Mouse (Mus musculus): ENCODE measurements around the gene Trpm1. TPM values are rescaled to one million over a fixed set of nuclear protein-coding genes. Genes with fewer than 3 reads are reported as not detected.

Trpm1 gene
- polyA plus RNA-seq, 1 experiment from 2014 or later: 16.0 TPM

DNA sequence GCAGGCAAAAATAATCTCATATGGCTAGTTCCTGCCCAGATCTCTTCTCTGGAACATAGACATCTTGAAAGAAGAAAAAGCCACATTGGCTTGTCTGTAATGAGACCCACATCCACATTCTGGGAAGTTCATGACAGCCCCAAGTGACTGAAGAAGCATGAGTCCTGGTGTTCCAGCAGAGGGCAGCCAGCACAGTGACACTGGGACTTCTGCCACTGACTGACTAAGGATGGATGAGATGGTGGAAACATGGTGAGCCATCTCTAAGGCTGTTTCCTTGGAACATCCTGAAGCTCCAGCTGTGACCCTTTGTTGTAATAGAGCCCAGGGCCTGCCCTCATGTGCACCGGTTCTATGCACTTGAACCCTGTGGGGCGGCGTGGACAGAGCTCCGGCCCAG is 25.7 kb downstream of the Trpm1 start:
- Histone ChIP-seq H3K27me3 (replicated peaks; ENCODE audit: low read depth, poor library complexity, severe bottlenecking) (peaks cover 7% of the 10 kb centered on the region), H3K4me3 (no peak overlapping the region), H3K4me1 (no peaks in the 10 kb centered on the region; the same call in 1 of the 2 replicates), H3K36me3 (replicated peaks) (no peaks in the 10 kb centered on the region), H3K27ac (replicated peaks) (no peak overlapping the region), H3K9me3 (no peaks in the 10 kb centered on the region)
- no peak for DNase-seq (ENCODE audit: low spot score)
- WGBS: 87% methylated on average over 4 of the region's 4 CpGs

DNA sequence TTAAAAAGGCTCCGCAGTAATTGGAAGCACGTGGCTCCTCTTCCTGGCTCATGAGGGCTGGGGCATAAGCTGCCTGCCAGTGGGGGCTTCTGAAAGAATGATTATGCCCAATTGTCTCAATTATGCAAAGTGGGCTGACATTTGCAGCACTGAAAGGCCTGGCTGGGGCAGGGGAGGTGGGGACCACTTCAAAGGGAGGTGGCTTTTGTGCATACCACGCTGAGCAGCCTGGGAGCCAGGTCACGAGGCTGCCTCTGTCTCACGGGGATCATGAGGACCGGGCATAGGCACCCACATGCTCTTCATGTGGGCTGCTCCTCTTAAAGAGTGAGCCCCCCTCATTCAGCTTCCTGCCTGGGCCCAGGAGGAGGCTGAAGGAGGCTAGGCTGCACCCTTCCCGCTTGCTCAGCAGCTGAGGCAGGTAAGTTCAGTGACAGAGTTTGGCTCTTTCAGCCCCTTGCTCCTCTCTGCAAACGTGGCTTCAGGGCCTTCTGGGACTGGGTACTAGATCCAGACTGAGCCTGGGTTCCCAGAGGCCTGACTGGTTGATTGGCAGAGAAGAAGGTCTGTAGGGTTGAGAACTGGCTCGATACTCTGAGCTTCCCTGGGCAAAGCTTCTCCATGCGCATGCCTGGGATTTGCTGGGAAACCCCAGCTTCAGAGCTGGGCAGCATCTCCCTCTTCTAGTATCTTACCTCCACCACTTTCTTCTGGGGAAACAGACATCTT is 31.7 kb downstream of the Trpm1 start:
- Histone ChIP-seq H3K4me3 (0 out of 2 replicates have a peak overlapping the region, but pooled peaks have one; percentile 1), H3K4me1 (peaks cover 15% of the 10 kb centered on the region), H3K36me3 (replicated peaks) (no peaks in the 10 kb centered on the region), H3K27me3 (replicated peaks; ENCODE audit: low read depth, poor library complexity, severe bottlenecking) (peaks cover 11% of the 10 kb centered on the region), H3K27ac (replicated peaks) (peak overlapping the region; percentile 77), H3K9me3 (no peaks in the 10 kb centered on the region)
- DNase-seq (ENCODE audit: low spot score): peak; percentile 68
- 29% methylated on average over 10 of the region's 10 CpGs for WGBS

DNA sequence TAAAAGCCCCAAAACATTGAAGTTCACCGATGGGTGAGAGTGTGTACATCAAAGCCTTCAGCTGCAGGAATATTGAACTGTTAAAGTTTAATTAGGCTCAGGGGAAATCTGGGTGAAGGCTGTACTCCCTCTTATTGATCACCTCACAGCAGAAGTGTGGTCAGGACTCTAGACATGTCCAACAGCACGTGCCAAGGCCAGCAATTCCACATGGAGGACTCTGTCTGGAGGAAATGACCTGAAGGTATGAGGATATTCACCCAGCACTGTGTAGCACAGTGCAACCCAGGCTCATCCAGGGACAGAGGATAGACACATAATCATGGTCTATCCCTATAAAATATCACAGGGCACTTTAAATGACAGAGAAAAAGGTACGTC is 32.3 kb downstream of the Trpm1 start:
- 86% methylated on average over 3 of the region's 3 CpGs for WGBS
- no peaks in the 10 kb centered on the region for H3K9me3 ChIP-seq
- no peaks in the 10 kb centered on the region for H3K36me3 ChIP-seq (replicated peaks)
- no peak overlapping the region for H3K4me3 ChIP-seq
- no peak overlapping the region; the same call in 1 of the 2 replicates for H3K27ac ChIP-seq (replicated peaks)
- peaks cover 11% of the 10 kb centered on the region for H3K27me3 ChIP-seq (replicated peaks; ENCODE audit: low read depth, poor library complexity, severe bottlenecking)
- peaks cover 15% of the 10 kb centered on the region for H3K4me1 ChIP-seq
- DNase-seq (ENCODE audit: low spot score): no peak

DNA sequence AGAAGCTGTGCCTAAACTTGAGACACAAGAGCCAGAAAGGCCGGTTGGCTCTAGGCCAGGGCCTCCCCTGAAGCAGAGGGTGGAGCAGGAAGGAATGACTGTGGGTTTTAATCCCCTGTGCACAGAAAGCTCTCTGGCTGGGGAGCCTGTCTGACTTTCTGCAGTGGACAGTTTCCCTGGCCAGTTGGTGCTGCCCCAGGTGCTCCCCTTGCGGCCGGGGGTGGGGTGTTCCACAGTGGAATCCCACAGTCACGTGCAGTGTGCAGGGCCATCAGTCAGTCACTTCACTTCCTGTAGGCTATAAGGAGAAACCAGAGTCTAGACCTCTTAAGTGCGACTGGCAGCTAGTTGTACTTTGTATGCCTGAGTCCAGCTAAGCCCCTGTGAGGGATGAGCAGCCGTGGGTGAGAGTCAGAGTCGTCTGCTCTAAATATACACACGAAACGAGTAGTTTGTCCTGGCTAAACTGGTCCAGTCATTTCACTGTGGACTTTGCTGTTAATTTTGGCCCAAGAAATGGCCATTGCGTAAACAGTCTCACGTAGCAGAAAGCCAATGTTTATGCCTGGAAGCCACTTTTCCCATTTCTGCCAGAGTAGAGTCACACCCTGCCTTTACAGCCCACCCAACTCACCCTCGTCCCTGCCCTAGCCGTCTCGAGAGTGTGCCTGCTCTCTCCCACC is 38.8 kb downstream of the Trpm1 start:
- H3K27ac ChIP-seq (replicated peaks): no peak overlapping the region; the same call in 1 of the 2 replicates
- no peak overlapping the region for H3K4me3 ChIP-seq
- 62% methylated on average over 14 of the region's 14 CpGs for WGBS
- H3K4me1 ChIP-seq: peaks cover 19% of the 10 kb centered on the region
- no peaks in the 10 kb centered on the region for H3K27me3 ChIP-seq (replicated peaks; ENCODE audit: low read depth, poor library complexity, severe bottlenecking)
- no peaks in the 10 kb centered on the region for H3K9me3 ChIP-seq
- peak; percentile 20 for DNase-seq (ENCODE audit: low spot score)
- no peaks in the 10 kb centered on the region for H3K36me3 ChIP-seq (replicated peaks)

DNA sequence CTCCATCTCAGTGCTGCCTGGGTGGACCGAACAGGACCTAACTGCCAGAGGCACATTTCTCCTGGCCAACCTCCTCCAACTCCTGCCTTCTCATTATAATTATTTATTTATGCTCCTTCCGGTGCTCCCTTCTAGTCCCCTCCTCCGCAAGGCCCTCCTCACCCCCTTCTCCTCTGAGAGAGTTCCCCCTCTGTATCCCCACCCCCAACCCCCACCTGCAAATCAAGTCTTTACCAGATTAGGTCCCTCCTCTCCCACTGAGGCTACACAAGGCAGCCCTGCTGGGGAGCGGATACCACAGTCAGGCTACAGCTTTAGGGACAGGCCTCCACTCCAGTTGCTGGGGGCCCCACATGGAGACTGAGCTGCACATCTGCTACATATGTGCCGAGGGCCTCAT is 39.8 kb downstream of the Trpm1 start:
- Histone ChIP-seq H3K9me3 (no peaks in the 10 kb centered on the region), H3K4me3 (no peak overlapping the region), H3K27ac (replicated peaks) (no peak overlapping the region), H3K27me3 (replicated peaks; ENCODE audit: low read depth, poor library complexity, severe bottlenecking) (no peaks in the 10 kb centered on the region), H3K36me3 (replicated peaks) (no peaks in the 10 kb centered on the region), H3K4me1 (peaks cover 19% of the 10 kb centered on the region)
- WGBS: 41% methylated on average over 5 of the region's 5 CpGs
- no peak for DNase-seq (ENCODE audit: low spot score)

DNA sequence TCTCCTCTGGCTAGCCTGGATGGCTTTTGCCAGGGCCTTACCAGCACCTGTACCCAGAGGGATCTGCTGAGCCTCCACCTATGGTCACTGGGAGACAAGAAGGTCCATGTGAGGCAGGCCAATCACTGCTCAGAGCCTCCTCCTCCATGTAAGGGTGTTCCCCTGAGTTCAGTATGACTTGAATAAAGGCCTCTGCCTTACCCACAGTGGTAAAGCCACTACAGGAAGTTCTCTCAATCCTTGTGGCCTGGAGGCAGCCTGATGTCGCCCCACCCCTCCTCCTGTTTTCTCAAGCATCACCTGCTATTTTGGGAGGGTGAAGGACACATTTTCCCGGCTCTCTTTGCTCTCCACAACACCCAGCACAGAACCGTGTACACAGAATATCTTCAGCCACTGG is 42.5 kb downstream of the Trpm1 start:
- 67% methylated on average over 3 of the region's 3 CpGs for whole genome bisulfite sequencing
- no peak overlapping the region for H3K4me3 ChIP-seq
- H3K9me3 ChIP-seq: no peaks in the 10 kb centered on the region
- H3K36me3 ChIP-seq (replicated peaks): no peaks in the 10 kb centered on the region
- no peak overlapping the region for H3K27ac ChIP-seq (replicated peaks)
- H3K27me3 ChIP-seq (replicated peaks; ENCODE audit: low read depth, poor library complexity, severe bottlenecking): no peaks in the 10 kb centered on the region
- DNase-seq (ENCODE audit: low spot score): no peak
- H3K4me1 ChIP-seq: peaks cover 19% of the 10 kb centered on the region

DNA sequence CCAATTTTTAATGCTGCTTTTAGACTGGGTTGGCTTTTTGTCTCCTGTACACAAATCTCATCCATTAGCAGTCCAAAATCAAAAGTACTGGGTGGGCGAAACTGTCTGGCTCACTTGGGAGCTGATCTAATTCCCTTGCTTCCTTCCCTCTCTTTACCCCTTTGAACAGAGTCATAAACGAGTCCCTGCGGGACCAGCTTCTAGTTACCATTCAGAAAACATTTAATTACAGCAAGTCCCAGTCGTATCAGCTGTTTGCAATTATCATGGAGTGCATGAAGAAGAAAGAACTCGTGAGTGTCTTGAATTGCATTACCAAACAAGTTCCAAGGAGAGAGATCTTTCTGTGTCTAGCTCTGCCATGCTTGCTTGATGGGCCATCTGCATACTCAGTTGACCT is 55.1 kb downstream of the Trpm1 start:
- WGBS: 52% methylated on average over 5 of the region's 5 CpGs
- H3K27ac ChIP-seq (replicated peaks): no peak overlapping the region
- H3K36me3 ChIP-seq (replicated peaks): no peaks in the 10 kb centered on the region
- H3K4me1 ChIP-seq: peaks cover 13% of the 10 kb centered on the region
- no peaks in the 10 kb centered on the region for H3K9me3 ChIP-seq
- H3K4me3 ChIP-seq: no peak overlapping the region
- no peaks in the 10 kb centered on the region for H3K27me3 ChIP-seq (replicated peaks; ENCODE audit: low read depth, poor library complexity, severe bottlenecking)
- DNase-seq (ENCODE audit: low spot score): no peak

DNA sequence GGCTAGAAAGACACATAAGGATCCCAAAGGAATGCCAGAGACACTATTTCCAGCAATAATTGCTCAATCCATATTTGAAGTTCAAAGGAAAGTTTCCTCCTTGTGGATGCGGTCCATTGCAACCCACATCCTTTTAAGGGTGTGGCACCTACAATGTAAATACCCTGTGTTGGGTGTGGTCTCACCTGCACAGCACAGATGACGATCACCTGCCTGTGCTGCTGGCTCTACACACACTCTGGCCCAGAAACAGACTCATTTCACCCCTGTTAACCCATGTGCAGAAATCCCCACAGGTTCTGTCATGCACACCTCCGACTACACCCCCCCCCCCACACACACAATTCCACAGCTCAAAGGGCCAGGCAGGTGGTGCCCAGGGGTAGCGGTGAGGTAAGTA is 59.2 kb downstream of the Trpm1 start:
- peaks cover 13% of the 10 kb centered on the region for H3K4me1 ChIP-seq
- H3K9me3 ChIP-seq: no peaks in the 10 kb centered on the region
- DNase-seq (ENCODE audit: low spot score): no peak
- no peak overlapping the region for H3K27ac ChIP-seq (replicated peaks)
- H3K4me3 ChIP-seq: no peak overlapping the region
- H3K36me3 ChIP-seq (replicated peaks): no peaks in the 10 kb centered on the region
- 87% methylated on average over 4 of the region's 4 CpGs for WGBS
- no peaks in the 10 kb centered on the region for H3K27me3 ChIP-seq (replicated peaks; ENCODE audit: low read depth, poor library complexity, severe bottlenecking)

DNA sequence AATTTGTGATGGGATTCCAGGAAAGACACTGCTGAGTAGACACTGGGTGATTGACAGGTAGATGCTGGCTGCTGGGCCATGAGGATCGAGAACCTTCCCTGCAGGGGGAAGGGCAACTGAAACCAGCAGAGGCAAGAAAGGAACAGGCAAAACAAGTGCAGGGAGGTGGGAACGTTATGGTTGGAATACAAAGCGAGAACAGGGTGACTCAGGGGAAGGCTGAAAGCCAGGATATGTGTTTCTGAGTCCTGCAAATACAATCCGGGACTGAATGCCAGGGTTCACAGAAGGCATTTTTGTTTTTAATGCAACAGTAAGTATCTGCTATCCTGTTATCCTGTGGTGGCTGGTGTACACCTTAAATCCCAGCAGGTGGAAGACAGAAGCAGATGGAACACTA is 60.4 kb downstream of the Trpm1 start:
- WGBS: 68% methylated on average over 4 of the region's 4 CpGs
- Histone ChIP-seq H3K36me3 (replicated peaks) (no peaks in the 10 kb centered on the region), H3K9me3 (no peaks in the 10 kb centered on the region), H3K4me3 (no peak overlapping the region), H3K27me3 (replicated peaks; ENCODE audit: low read depth, poor library complexity, severe bottlenecking) (no peaks in the 10 kb centered on the region), H3K4me1 (peaks cover 6% of the 10 kb centered on the region), H3K27ac (replicated peaks) (no peak overlapping the region)
- no peak for DNase-seq (ENCODE audit: low spot score)

DNA sequence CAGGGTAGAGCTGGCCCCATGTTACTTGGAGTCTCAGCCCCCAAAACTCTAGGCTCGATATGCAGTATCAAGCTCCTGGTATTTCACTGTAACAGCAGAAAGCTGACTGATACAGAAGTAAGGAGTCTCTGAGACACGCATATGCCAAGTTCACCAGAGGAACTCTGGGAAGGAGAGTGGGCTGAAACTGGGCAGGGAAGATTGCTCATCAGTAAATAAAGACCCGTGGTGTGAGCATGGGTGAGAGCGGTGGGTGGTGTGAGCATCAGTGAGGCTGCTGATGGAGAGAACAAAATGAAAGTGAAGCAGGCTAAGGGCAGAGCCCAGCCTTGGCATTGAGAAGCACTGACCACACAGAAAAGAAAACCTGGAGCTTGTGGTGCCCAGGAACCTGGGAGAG is 62.0 kb downstream of the Trpm1 start:
- no peaks in the 10 kb centered on the region for H3K27me3 ChIP-seq (replicated peaks; ENCODE audit: low read depth, poor library complexity, severe bottlenecking)
- H3K4me3 ChIP-seq: no peak overlapping the region
- H3K4me1 ChIP-seq: no peaks in the 10 kb centered on the region; the same call in 1 of the 2 replicates
- H3K9me3 ChIP-seq: no peaks in the 10 kb centered on the region
- H3K36me3 ChIP-seq (replicated peaks): no peaks in the 10 kb centered on the region
- no peak for DNase-seq (ENCODE audit: low spot score)
- 84% methylated on average over 4 of the region's 4 CpGs for WGBS
- H3K27ac ChIP-seq (replicated peaks): no peak overlapping the region

DNA sequence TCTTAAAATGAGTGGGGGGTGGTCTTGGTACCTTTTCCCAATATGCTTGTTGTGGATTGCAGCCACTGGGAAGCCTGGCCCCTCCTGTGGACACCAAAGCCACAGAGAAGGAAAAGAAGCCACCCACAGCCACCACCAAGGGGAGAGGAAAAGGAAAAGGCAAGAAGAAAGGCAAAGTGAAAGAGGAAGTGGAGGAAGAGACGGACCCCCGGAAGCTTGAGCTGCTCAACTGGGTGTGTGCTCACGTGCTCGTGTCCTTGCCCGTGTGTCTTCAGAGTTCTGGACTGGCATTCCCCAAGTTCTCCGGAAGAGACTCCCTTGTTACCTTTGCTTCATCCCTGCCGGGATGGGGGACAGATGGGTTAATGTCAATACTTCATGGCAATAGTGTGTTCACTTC is 63.8 kb downstream of the Trpm1 start:
- H3K4me1 ChIP-seq: no peaks in the 10 kb centered on the region
- no peak overlapping the region for H3K27ac ChIP-seq (replicated peaks)
- H3K36me3 ChIP-seq (replicated peaks): no peaks in the 10 kb centered on the region
- H3K4me3 ChIP-seq: no peak overlapping the region
- H3K9me3 ChIP-seq: no peaks in the 10 kb centered on the region
- WGBS: 92% methylated on average over 7 of the region's 7 CpGs
- no peaks in the 10 kb centered on the region for H3K27me3 ChIP-seq (replicated peaks; ENCODE audit: low read depth, poor library complexity, severe bottlenecking)
- DNase-seq (ENCODE audit: low spot score): no peak

DNA sequence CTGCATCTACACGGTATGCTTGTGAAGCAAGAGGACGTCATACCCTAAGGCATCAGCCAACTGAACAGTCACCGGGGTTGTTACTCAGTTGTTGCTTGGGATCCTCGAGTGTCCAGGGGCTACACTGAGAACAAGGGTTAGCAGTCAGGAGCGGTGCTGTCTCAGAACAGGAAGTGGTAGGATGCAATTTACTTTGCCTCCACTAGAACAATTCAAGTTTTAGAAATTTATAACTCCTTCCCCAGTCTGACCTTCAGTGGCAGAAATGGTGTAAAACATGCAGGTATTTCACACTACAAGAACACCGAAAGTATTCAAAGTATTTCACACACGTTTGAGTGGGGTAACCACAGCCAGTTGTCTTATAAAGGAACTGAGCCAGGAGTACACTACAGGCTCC is 66.1 kb downstream of the Trpm1 start:
- 73% methylated on average over 7 of the region's 7 CpGs for WGBS
- no peaks in the 10 kb centered on the region for H3K36me3 ChIP-seq (replicated peaks)
- no peak for DNase-seq (ENCODE audit: low spot score)
- no peaks in the 10 kb centered on the region for H3K27me3 ChIP-seq (replicated peaks; ENCODE audit: low read depth, poor library complexity, severe bottlenecking)
- no peaks in the 10 kb centered on the region for H3K9me3 ChIP-seq
- no peak overlapping the region for H3K4me3 ChIP-seq
- no peaks in the 10 kb centered on the region for H3K4me1 ChIP-seq
- no peak overlapping the region for H3K27ac ChIP-seq (replicated peaks)

DNA sequence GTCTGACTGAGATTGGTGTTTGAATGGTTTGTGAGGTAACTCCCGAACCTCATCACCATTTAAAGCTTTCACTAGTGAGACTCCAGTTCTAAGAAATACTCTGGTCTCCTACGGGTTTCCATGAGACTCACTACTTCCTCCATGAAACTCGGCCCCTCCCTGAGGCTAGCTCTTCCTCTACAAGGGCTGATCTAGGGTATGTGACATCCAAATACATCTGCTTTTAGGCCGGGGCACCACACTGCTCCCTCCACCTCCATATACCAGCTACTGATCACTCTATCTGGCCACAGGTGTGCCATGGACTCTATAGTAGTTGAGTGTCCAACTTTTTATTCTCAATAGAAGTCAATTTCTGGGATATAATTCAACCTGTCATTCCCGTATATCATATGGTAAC is 69.6 kb downstream of the Trpm1 start:
- Histone ChIP-seq H3K9me3 (no peaks in the 10 kb centered on the region), H3K4me3 (no peak overlapping the region), H3K27ac (replicated peaks) (no peak overlapping the region), H3K36me3 (replicated peaks) (no peaks in the 10 kb centered on the region), H3K27me3 (replicated peaks; ENCODE audit: low read depth, poor library complexity, severe bottlenecking) (no peaks in the 10 kb centered on the region), H3K4me1 (no peaks in the 10 kb centered on the region)
- DNase-seq (ENCODE audit: low spot score): no peak
- 89% methylated on average over 5 of the region's 5 CpGs for WGBS
